Mouse (Mus musculus) heart, adult 10 weeks (tissue): ENCODE results near the gene Rps8. TPM values are rescaled to one million over a fixed set of nuclear protein-coding genes. Genes with fewer than 3 reads are reported as not detected.

Experiments
- polyA plus RNA-seq: library from polyadenylated mRNA; stranded (reverse); fragments of 350-450 nt; fragmentation: Illumina TruSeq; extraction: RNeasy Lipid Tissue Mini Kit (QIAGEN cat#74804); gene quantifications from one replicate; pipeline ENCODE4 v1.2.3, GENCODE M21; 2014; ENCODE audit warnings: low read depth, low replicate concordance

Rps8 gene
- polyA plus RNA-seq: 601 TPM

DNA sequence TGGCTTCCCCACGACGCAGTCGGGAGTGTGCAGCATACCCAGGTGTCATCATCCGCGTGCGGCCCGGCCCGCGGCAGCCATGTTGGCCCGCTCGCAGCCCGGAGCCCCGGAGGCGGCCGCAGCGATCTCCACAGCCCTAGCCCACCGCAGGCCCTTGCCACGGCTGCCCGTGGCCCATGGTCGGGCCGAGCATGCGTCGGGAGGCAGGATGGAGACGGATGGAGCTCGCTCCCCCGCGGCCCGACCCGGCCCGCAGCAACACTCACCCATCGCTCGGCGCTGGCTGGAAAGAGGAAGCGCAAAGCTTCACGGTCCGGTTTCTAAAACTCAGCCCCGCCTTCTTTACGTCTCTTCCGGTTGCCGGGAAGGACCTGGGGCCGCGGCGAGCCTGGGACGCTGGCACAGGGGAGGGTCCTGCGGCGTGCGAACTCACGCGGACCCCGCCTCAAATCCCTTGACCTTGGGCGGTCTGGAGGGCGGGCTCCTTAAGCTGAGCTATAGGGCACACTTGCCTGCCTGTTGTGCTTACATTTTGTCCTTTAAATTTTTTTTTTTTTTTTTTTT lies at the start of gene Rps8:
TSS of gene Rps8 (minus strand) at position 452 of the 564 bp plus-strand sequence.

DNA sequence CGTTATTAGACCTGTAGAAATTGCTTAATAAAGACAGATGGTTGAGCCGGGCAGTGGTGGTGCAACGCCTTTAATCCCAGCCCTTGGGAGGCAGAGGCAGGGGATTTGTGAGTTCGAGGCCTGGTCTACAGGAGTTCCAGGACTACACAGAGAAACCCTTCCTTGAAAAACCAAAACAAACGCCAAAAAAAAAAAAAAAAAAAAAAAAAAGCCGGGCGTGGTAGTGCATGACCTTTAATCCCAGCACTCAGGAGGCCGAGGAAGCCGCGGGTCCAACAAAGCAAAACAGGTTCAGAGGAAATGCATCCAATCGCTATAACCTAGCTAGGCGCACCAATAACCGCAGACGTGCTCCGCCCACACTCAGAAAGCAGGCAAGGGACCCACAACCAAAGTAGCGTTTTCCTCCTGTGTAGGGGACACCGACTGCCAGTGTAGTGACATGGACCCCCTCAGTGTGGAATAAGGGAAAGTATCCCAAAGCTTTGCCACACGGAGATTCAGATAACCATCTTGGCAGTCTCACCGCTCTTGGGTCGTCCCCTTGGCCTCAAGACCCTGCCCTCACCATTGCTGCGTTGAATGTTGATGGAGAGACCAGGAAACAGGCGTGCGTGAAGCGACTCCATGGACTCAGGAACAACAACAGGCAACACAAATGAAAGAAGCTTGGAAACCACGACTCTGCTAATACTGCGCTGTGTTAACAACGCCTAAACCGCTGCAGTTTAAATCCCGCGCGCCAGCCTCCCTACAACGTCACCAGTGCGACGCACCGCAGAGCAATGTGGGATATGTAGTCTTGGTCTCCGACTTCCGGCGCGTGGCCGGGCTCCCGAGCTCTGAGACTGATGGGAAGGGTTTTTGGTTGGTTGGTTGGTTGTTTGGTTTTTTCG lies 26.1 kb upstream of the Rps8 start, which contains the start of gene Kif2c:
TSS of gene Kif2c (minus strand) at position 777 of the 896 bp plus-strand sequence.

DNA sequence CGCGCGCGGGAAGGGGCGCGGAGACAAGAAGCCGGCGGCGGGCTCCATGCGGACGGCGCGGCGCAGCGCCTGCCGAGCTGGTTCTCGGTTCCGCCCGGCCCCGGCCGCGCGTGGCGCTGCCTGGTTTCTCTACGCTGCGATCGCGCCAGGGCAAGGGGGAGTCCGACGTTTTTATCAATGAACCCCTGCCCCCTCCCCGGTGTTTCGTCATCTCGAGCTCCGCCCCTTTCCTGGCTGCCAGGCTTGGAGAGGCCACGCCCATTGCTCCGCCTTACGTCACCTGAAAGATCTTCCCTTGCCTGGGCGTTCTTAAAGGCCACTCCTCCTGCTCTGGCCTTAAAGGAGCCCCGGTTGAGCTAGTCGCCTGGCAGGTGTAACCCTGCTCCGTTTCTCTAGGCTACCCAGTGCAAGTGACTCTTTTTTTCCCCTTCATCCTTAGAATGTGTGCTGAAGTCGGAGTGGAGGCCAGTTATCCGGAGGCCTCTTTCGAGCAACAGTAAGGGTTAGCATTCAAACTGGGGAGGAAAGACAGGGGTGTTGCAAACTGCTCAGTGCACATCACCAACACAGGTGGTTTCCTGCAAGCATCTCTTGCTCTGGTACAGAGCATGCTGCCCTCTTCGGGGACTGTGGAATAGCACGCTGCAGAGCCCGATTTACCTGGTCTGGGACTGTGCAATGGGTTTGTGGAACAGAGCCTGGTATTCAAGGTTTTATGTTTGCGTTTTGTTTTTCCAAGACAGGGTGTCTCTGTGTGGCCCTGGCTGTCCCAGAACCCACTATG lies 22.0 kb downstream of the Rps8 start, which contains the start of gene Plk3:
TSS of gene Plk3 (minus strand) at position 147 of the 784 bp plus-strand sequence.

DNA sequence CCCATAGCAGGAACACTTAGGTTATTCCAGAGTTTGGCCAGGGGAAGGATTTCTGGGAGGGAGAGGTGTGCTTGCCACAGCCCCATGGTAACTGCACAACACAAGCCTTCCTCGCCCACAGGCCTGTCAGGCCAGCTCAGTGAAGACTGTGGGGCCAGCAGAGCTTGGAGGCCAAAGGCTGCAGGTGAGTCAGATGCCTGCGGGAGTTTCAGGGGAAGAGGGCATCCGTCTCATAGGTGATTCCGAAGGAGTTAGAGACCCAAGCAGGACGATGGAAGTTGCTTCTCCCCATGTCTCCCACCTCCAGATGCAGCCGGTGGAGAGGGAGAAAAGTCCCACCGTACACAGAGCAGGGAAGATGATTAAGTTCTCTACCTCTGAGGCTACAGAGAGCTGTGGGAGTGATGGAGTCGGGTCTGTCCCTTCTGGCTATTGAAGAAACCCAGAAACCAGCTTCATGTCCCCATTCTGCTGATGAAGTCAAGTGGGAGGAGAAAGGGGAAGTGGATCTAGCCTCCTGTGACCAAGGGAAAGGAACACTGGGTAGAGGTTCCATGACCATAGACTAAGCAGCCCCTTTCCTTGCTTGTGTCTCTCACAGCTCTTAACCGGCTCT lies 29.3 kb downstream of the Rps8 start, which contains the start of gene Tctex1d4:
TSS of gene Tctex1d4 (plus strand) at position 120 of the 616 bp plus-strand sequence.

DNA sequence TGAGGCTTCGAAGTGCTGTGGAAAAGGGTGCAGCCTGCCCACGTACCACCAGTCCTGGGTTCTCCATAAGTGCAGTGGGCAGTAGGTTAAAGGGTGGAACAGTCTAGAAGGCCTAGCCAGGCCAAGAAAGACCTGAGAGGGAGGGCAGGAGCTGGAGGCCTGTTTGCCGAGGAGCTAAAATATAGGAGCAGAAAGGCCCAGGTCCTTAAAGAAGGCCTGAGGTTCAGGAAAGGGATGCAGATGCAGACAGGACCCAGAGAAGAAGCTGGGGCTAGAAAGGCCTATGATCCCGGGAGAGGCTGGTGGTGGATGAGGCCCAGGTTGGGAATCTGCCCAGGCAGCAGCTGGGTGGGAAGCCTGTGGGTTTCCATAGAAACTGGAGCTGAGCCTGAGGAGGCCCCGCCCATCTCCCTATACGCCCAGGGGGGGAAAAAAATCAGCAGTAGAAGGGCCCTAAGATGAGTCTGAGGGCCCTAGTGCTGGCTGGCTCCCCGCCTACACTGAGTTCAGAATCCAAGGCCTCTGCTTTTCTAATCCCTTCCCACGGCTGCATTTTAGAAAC lies 30.6 kb downstream of the Rps8 start, which contains the start of gene Btbd19:
TSS of gene Btbd19 (minus strand) at position 378 of the 562 bp plus-strand sequence.

Other genes with a start within 250 kb of the Rps8 start
- gene Urod, start 161.8 kb downstream of the Rps8 start, polyA plus RNA-seq: 104 TPM
- gene Hectd3, start 160.9 kb downstream of the Rps8 start, polyA plus RNA-seq: 15.6 TPM
- gene Eif2b3, start 136.8 kb downstream of the Rps8 start, polyA plus RNA-seq: 16.5 TPM
- gene Ptch2, start 60.2 kb downstream of the Rps8 start, polyA plus RNA-seq: 1.7 TPM
- 3.5 TPM for gene Btbd19, start 30.5 kb downstream of the Rps8 start, polyA plus RNA-seq
- not detected for gene Tctex1d4, start 29.4 kb downstream of the Rps8 start, polyA plus RNA-seq
- 1.8 TPM for gene Plk3, start 22.3 kb downstream of the Rps8 start, polyA plus RNA-seq
- not detected for gene Kif2c, start 26.4 kb upstream of the Rps8 start, polyA plus RNA-seq
- 21.3 TPM for gene Tmem53, start 95.7 kb upstream of the Rps8 start, polyA plus RNA-seq
- gene Armh1, start 95.9 kb upstream of the Rps8 start, polyA plus RNA-seq: not detected